Mouse (Mus musculus) layer of hippocampus, adult 18-20 months (tissue): ENCODE measurements around the gene Gm5868. TPM values are rescaled to one million over a fixed set of nuclear protein-coding genes. Genes with fewer than 3 reads are reported as not detected.

Source experiments
- DNase-seq, 2 experiments: peaks; one replicate each; pipeline ENCODE4 v3.0.0; 2022; ENCODE audit warnings: low spot score in 2 of 2
- total RNA-seq, 2 experiments: library from RNA; stranded (reverse); gene quantifications; 2 replicates each; pipeline ENCODE4 v1.2.3; 2021

The Gm5868 gene
- total RNA-seq, 2 experiments from 2014 or later: 0.23 TPM; not detected in 1

DNA sequence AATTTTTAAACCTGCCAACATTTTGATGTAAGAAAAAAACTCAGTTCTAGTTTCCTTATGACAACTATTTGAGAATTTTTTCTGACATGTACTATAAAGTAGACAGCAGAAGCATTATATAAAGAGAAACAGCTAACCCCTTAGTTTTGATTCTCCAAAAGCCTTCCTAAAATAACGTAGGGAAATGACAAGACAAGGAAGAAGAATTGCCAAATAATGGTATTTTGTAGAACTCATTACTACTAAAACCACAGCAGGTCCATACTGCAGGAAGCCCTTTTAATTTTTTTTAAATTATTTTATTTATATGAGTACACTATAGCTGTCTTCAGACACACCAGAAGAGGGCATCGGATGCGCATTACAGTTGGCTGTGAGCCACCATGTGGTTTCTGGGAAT, 36.1 kb downstream of the Gm5868 start:
- no peak for DNase-seq

Other genes with a start within 250 kb of the Gm5868 start
- under 1 TPM; 0.08 to 0.20 TPM for gene Corin, start 83.1 kb downstream of the Gm5868 start, total RNA-seq
- 10 to 100 TPM; 13.4 to 15.1 TPM for gene Nfxl1, start 27.9 kb downstream of the Gm5868 start, total RNA-seq
- not detected for gene Zar1, start 6.3 kb downstream of the Gm5868 start, total RNA-seq
- gene Cnga1, start 56.7 kb upstream of the Gm5868 start, total RNA-seq: not detected
- not detected for gene Nipal1, start 60.2 kb upstream of the Gm5868 start, total RNA-seq
- not detected for gene Txk, start 165.2 kb upstream of the Gm5868 start, total RNA-seq